Mouse (Mus musculus): ENCODE measurements around the gene Nmb.

Gene Nmb

DNA sequence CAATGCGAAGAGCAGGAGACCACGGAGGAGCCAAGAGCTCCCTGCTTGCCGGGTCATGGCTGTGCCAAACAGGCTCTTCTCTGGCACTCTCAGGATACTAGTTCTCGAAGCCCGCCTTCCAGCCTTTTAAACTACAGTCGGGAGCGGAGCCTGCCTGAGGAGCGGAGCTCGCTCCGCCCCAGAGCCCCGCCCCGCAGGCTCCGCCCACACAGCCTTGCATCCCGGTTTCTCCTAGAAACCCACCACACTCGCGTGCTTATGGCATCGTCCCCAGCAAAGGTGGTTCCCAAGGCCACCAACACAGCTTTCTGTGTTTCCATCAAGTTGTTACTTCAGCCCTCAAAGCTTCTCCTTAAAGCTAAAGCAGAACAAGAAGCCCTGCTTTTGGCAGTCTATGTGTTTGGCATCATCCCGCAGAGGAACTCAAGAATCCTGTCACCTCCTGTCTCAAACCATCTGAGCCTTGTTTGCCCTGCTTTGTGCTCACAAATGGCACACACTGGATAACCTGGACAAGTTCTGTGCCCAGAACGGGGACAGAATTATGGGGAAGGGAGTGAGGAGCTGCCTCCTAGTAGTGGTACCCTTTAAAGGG lies at the start of gene Nmb:
Gene Nmb (minus strand): TSS at position 156 of the 595 bp plus-strand sequence.
- in situ Hi-C loops (cut with MboI, MseI): no loop called here

GRCm38 (mm10) chr7:80954251-80954650 lies 49.4 kb upstream of the Nmb start:
- in situ Hi-C loops (cut with MboI, MseI): loop anchor here (5.0 kb wide), 1 partner anchor 68 kb away; no protein-coding TSS in a partner anchor

- in situ Hi-C loops (cut with MboI, MseI): loop anchor here (5.0 kb wide), 1 partner anchor 70 kb away; no protein-coding TSS in a partner anchor
Measured at GRCm38 (mm10) chr7:80952140-80952539, 47.3 kb upstream of the Nmb start.

DNA sequence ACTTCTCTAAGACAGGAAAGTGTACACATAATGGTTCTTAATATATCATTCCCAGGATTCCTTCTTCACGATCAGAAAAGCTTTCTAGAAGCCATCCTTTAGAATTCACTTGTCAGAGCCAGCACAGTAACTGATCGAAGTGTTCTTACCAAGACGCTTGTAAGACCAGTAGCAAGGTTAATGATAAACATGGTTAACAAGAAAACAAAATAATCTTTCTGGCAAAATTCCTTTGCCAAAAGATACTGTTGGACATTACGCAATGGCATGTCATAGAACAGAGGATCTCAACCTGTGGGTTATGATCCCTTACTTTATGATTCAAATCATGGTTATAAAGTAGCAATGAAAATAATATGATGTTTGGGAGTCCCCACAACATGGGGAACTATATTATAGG lies 46.6 kb upstream of the Nmb start:
- in situ Hi-C loops (cut with MboI, MseI): loop anchor here (5.0 kb wide), 1 partner anchor 71 kb away; no protein-coding TSS in a partner anchor

DNA sequence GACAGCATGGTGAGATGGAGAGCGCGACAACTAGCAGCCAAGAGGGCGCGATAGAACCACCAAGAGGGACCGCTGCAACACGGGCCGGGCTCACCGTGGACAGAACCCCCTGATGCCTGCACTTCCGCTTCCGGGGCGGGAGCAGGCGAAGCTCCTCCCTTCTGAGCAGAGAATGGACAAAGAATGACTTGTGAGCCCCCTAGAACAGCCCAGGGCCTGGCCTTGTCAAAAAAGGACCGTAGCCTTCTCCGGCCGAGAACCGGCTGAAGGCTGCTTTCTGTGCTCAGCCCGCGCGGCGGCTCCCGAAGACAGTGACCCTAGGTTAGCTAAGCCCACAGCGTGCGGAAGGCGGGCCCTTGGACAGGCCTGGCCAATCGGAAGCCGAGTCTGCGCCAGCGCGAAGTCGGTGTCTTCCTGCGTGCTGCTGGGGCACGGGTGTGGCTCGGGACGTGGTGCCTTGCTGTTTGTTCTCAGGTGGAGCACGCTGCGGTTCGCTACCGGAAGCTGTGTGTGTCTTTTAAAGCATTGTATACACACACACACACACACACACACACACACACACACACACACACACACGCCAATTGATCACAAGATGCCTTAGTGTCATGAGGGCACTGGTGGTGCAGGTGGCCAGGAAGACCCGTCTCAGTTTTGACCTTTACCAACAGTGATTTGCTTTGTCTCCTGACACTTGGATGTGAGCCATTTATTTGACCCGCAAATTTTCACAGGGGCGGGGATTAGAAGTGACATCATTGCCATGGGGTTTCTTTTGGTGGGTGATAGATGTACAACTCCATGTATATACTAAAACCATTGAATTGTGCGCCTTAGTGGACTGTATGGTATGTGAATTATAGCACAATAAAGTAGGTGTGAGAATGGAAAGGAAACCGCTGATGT lies 42.8 kb upstream of the Nmb start, which contains the start of gene Sec11a:
Gene Sec11a (minus strand): TSS at position 336 of the 906 bp plus-strand sequence.
- in situ Hi-C loops (cut with MboI, MseI): no loop called here

DNA sequence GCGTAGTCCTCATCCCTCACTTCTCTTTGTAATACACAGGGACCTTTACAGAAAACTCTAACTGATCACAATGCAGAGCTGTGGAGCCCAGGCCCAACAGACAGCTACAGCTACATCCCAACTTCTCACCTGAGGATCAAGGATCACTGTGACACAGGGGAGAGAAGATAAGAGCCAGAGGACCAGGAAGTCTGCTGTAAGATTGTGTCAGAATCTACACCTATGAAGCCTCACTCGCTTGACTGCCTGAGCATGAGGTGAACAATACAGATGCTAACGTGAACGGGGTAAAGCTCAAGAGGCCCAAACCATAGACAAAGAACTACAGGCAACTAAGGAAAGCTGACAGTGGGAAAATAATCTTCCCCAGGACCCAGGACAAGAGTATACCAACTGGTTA lies 34.9 kb upstream of the Nmb start:
- in situ Hi-C loops (cut with MboI, MseI): loop anchor here (5.0 kb wide), 1 partner anchor 32 kb away; no protein-coding TSS in a partner anchor

GRCm38 (mm10) chr7:80937304-80937666 lies 32.4 kb upstream of the Nmb start:
- in situ Hi-C loops (cut with MboI, MseI): loop anchor here (5.0 kb wide), 1 partner anchor 35 kb away; no protein-coding TSS in a partner anchor

DNA sequence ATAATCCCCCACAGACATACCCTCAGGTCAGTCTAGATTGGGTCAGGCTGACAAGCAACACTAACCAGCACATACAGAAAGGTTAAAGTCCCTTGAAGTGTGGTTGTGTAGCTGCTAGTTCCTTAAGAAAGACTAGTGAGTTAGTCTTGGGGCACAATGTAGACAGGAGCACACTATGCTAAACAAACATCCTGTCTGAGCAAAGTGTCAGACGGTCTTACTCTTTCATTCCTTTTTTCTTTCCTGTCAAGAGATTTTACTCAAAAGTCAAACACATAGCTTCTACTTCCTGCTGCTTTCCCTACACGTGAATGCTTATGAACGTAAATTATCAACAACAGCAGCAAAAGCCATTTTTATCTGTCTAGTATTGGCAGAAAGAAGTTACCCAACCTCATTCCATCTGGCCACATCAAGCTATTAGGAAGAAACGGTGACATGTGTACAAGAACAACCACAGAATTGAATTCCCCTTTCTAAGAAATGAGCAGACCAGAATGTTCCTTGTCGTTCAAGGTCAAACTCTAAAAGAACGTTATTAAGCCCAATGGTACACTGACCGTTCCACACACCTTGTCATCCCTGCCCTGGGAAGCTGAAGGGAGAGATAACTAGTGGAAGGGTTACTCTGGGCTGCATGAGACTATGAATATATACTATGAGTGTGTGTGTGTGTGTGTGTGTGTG lies 31.9 kb upstream of the Nmb start:
- in situ Hi-C loops (cut with MboI, MseI): loop anchor here (5.0 kb wide), 1 partner anchor 36 kb away; no protein-coding TSS in a partner anchor

GRCm38 (mm10) chr7:80935834-80936233 lies 31.0 kb upstream of the Nmb start:
- in situ Hi-C loops (cut with MboI, MseI): loop anchor here (5.0 kb wide), 1 partner anchor 36 kb away; no protein-coding TSS in a partner anchor

DNA sequence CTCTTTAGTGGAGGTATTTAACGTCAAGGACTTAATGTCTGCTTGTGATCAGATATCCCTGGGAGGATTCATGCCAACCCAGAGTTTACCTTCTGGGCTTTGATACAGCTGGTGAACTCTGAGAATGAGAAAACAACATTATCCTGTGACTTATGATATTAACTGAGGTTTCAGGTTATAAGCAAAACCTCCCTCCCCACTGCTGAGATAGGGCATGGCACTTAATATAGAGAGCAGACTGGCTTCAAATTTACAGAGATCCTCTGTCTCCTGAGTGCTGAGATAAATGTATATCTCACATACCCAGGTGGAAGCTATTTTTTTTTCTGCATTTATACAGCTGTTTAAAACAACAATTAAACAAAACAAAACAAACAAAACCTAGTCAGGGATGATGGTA lies 27.9 kb upstream of the Nmb start:
- in situ Hi-C loops (cut with MboI, MseI): no loop called here

DNA sequence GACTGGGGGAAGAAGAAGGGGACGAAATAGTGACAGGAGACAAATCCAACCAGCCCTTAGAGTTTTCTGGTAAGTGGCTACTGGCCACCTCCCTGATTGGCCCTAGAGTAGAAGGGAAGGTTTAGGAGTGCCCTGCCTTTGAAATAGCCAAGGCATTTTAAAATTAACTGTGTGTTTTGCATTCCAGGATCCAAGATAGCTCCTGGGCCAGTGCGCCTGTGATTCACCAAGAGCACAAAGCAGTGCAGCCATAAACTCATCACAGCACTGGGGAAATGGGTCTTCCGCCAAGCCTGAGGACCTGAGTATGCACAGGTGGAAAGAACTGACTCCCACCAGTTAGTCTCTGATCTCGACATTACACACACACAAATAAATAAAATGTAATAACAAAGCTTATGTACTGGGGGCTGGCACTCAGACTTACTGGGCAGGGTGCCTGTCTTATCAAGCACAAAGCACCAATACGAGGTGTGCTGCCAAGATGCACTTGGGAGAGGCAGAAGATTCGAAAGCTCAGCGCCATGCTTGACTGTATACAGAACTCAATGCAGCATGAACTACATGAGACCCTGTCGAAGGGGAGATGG lies 26.8 kb upstream of the Nmb start:
- in situ Hi-C loops (cut with MboI, MseI): no loop called here

- in situ Hi-C loops (cut with MboI, MseI): no loop called here
Measured at GRCm38 (mm10) chr7:80923165-80923564, 18.3 kb upstream of the Nmb start.

DNA sequence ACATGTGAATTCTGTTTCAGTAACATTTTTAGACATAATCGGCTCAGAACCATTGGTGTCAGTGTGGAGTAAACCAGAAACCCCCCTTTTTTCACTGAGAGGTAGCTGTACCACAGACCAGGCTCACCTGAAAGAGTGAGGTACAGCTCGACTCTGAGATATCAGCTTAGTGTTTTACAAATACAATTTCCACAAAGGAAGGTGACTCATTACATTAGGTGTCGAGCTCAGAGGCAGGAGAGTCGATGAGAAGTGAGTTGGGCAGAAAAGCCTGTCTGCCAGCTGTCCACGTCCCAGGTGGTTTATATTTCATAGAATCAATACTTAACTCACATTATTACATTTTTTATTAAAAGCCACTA lies 14.8 kb upstream of the Nmb start:
- in situ Hi-C loops (cut with MboI, MseI): no loop called here

GRCm38 (mm10) chr7:80918982-80919646 lies 14.2 kb upstream of the Nmb start:
- in situ Hi-C loops (cut with MboI, MseI): no loop called here

DNA sequence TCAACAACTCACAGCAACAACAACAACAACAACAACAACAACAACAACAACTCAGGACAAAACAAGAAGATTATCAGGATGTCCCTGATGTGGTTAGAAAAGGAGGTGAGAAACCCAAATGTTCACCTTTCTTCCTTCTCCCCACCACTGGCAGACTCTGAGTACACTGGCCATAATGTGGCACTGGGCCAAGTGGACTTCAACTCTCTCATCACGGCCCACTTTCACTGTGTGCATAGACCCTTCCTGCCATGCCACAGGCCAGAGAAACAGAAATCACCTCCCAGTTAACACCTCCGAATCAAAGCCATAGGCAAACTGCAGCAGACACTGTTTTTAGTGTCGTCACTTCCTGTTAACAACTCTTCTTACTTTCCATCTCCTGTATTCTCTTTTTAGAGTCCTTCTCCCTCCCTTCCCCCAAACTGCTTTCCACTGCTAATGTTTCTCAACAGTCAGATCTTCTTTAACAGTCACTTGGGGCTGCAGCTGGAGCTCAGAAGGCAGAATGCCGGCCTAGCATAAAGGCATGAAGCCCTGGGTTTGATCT lies 13.1 kb upstream of the Nmb start:
- in situ Hi-C loops (cut with MboI, MseI): no loop called here

GRCm38 (mm10) chr7:80912496-80912895 lies 7.6 kb upstream of the Nmb start:
- in situ Hi-C loops (cut with MboI, MseI): no loop called here

GRCm38 (mm10) chr7:80911053-80911452 lies 6.2 kb upstream of the Nmb start:
- in situ Hi-C loops (cut with MboI, MseI): no loop called here

DNA sequence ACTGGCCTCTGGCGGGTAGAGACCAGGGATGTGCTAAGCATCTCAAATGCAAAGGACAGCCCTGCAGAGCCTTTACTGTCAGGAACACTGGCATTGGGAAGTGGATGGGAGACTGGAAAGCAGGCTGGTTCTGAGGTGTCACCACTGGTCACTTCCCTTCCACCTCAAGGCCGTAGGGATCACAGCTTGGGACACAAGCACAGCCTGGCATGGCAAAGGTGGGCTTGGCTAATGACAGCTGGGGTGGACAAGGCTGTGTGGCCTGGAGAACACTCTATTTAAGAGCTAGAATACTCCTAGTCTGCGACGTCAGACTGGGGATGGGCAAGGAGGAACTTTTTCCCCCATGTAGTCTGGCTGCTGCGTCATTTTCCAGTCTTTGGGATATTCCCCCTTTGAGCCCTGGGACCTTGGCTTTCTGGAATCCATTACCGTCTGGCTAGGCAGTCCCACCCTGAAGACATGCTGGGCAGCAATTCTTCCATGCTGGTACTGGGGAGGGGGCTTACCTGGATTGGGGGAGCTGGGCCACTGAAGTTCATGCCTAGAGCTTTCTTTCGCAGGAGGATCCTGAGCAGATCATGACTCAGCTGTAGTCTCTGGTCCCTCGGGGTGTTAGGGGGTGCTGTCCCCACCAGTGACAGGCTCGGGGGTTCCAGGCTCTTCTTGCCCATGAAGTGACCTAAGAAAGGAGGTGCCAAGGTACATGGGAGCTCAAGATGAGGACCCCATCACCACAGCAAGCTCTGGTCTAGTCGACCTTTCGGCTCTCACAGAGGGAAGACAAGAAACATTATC lies 1.1 kb downstream of the Nmb start:
- in situ Hi-C loops (cut with MboI, MseI): no loop called here

DNA sequence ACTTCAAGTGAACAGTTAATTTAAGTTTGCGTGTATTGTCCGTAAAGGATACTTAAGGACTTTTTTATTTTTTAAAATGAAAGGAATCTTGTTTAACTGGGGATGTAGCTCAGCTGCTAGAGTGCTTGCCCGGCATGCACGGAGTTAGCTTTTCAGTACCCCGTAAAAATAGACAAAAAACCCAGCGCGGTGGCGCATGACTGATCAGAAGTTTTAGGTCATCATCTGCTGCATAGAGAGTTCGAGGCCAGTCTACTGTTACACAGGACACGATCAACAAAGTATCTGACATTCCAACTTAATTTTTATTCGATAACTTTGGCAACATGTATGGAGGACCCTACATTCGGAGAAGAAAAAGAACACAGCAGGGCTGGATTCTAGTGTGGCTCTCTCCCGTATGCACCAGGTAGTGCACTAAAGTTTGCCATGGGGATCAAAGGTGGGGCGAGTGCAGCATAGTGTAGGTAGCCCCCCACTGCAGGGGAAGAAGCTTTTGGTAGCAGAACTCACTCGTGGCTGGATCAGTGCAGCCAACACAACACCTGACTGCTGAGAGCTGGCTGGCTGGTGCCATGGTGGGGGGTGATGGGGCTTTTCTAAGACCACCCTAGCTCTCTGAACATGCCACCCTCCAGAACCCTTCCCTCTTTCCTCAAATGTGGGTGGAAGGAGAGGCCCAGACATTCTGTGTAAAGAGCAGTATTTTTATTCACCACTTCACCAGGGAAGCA lies 3.2 kb downstream of the Nmb start:
- in situ Hi-C loops (cut with MboI, MseI): no loop called here
